Mouse (Mus musculus) limb, embryonic 14.5 days (tissue): ENCODE data around the gene Lrrc10. TPM values are rescaled to one million over a fixed set of nuclear protein-coding genes. Genes with fewer than 3 reads are reported as not detected.
A peak's percentile ranks its signal among the peaks of the same experiment; 100 is the strongest.
"Not testable (repeated sequence)": the region's sequence is repeated elsewhere in the genome, so short reads cannot be mapped to it uniquely, and the experiment has no call there.

Experiments
- ATAC-seq: fragments of 200-750 bp; cut with Nextera tagmentation; 2 replicates; pipeline ENCODE4 v1.8.0; 2017; ENCODE audit warnings: low read depth, moderate number of reproducible peaks, moderate TSS enrichment; ENCODE audit not compliant: low FRiP score
- DNase-seq: peaks from one replicate; pipeline ENCODE4 v3.0.0-alpha.2; 2015; ENCODE audit warnings: low spot score
- H3K27ac ChIP-seq: fragments of 300-500 bp; sonication (generic); replicated peaks from 2 replicates; pipeline ENCODE4 v1.5.1; 2014; ENCODE audit warnings: low read depth, mild to moderate bottlenecking, low read length, moderate library complexity, mixed read lengths
- H3K27me3 ChIP-seq: fragments of 300-500 bp; sonication (generic); 2 replicates; pipeline ENCODE4 v1.6.1; 2014; ENCODE audit warnings: low read length, mixed read lengths; ENCODE audit not compliant: control insufficient read depth, insufficient read depth
- H3K36me3 ChIP-seq: fragments of 300-500 bp; sonication (generic); 2 replicates; pipeline ENCODE4 v1.6.1; 2014; ENCODE audit warnings: mild to moderate bottlenecking, low read length, moderate library complexity, mixed read lengths; ENCODE audit not compliant: control insufficient read depth, insufficient read depth
- H3K4me1 ChIP-seq: fragments of 300-500 bp; sonication (generic); 2 replicates; pipeline ENCODE4 v1.6.1; 2014; ENCODE audit warnings: antibody characterized with exemption, low read length, mixed read lengths; ENCODE audit not compliant: control insufficient read depth, insufficient read depth
- H3K4me2 ChIP-seq: fragments of 300-500 bp; sonication (generic); replicated peaks from 2 replicates; pipeline ENCODE4 v1.6.1; 2014; ENCODE audit warnings: low read depth, mild to moderate bottlenecking, low read length, moderate library complexity; ENCODE audit not compliant: severe bottlenecking
- H3K4me3 ChIP-seq: fragments of 300-500 bp; sonication (generic); replicated peaks from 2 replicates; pipeline ENCODE4 v1.5.1; 2014; ENCODE audit warnings: low read length
- H3K9ac ChIP-seq: fragments of 300-500 bp; sonication (generic); 2 replicates; pipeline ENCODE4 v1.6.1; 2014; ENCODE audit warnings: mild to moderate bottlenecking, low read depth, low read length, moderate library complexity; ENCODE audit not compliant: severe bottlenecking
- H3K9me3 ChIP-seq: fragments of 300-500 bp; sonication (generic); 2 replicates; pipeline ENCODE4 v1.6.1; 2016; ENCODE audit warnings: low read length; ENCODE audit not compliant: control insufficient read depth
- POLR2A ChIP-seq: fragments of 200-500 bp; IDR thresholded peaks from 2 replicates; pipeline ENCODE4 v1.8.0; 2012; ENCODE audit warnings: inconsistent platforms, mild to moderate bottlenecking, moderate library complexity, borderline replicate concordance; ENCODE audit not compliant: insufficient read depth, insufficient read length; ENCODE audit errors: extremely low read depth
- WGBS: fragments of 180-500 bp; shearing (Covaris S2); extraction: QIAGEN DNeasy Blood & Tissue Kit; methylation state at CpG from one replicate; pipeline ENCODE4 v1.1.7; 2014; 5-methylcytosine and 5-hydroxymethylcytosine counted together
- polyA plus RNA-seq, 2 experiments: library from polyadenylated mRNA; depleted of rRNA in 1 of 2; stranded (reverse) in 1 of 2; unstranded in 1 of 2; fragments of >200 nt; fragmentation: Nextera tagmentation in 1 of 2; extraction: Ambion mirVana in 1 of 2; gene quantifications; 2 replicates each; pipeline versions ENCODE4 v1.2.1 to v1.2.3; 2012 to 2014

Lrrc10 gene
- polyA plus RNA-seq, 2 experiments, result 0.09 TPM; not detected in 1

- Histone ChIP-seq H3K4me3 (no peak overlapping the region), H3K9me3 (no peaks in the 10 kb centered on the region), H3K9ac (no peak overlapping the region), H3K27me3 (no peaks in the 10 kb centered on the region), H3K4me2 (no peak overlapping the region), H3K36me3 (no peaks in the 10 kb centered on the region), H3K27ac (no peak overlapping the region), H3K4me1 (peaks cover 4% of the 10 kb centered on the region; the same call in 1 of the 2 replicates)
- no peak for TF ChIP-seq POLR2A
- 84% methylated on average over 5 of the region's 5 CpGs for WGBS
- DNase-seq (no peak), ATAC-seq (no peak)
Measured at GRCm38 (mm10) chr10:117014565-117014964, 30.6 kb upstream of the Lrrc10 start.

- no peak overlapping the region for H3K9ac ChIP-seq
- no peak overlapping the region for H3K4me3 ChIP-seq
- no peak overlapping the region for H3K4me2 ChIP-seq
- 56% methylated on average over 7 of the region's 7 CpGs for WGBS
- no peaks in the 10 kb centered on the region for H3K9me3 ChIP-seq
- TF ChIP-seq POLR2A, result no peak
- ATAC-seq (no peak), DNase-seq (no peak)
- H3K36me3 ChIP-seq, result no peaks in the 10 kb centered on the region
- H3K4me1 ChIP-seq, result peaks cover 12% of the 10 kb centered on the region
- H3K27ac ChIP-seq, result no peak overlapping the region
- no peaks in the 10 kb centered on the region for H3K27me3 ChIP-seq
Measured at GRCm38 (mm10) chr10:117018281-117018840, 26.8 kb upstream of the Lrrc10 start.

GRCm38 (mm10) chr10:117021020-117021754 lies 24.0 kb upstream of the Lrrc10 start:
- peaks cover 10% of the 10 kb centered on the region for H3K4me1 ChIP-seq
- H3K27ac ChIP-seq, result no peak overlapping the region
- 20% methylated on average over 21 of the region's 21 CpGs for WGBS
- no peaks in the 10 kb centered on the region for H3K9me3 ChIP-seq
- H3K27me3 ChIP-seq, result no peaks in the 10 kb centered on the region
- no peak for TF ChIP-seq POLR2A
- no peaks in the 10 kb centered on the region for H3K36me3 ChIP-seq
- DNase-seq, result peak; percentile 49
- H3K9ac ChIP-seq, result no peak overlapping the region
- ATAC-seq, result peak; percentile 80
- H3K4me3 ChIP-seq, result no peak overlapping the region
- H3K4me2 ChIP-seq, result no peak overlapping the region

- WGBS, result 58% methylated on average over 16 of the region's 16 CpGs
- DNase-seq (peak; percentile 25), ATAC-seq (no peak)
- Histone ChIP-seq H3K36me3 (no peaks in the 10 kb centered on the region), H3K4me3 (no peak overlapping the region; the same call in 1 of the 2 replicates), H3K9me3 (no peaks in the 10 kb centered on the region), H3K9ac (no peak overlapping the region), H3K27me3 (no peaks in the 10 kb centered on the region), H3K27ac (no peak overlapping the region), H3K4me1 (peaks cover 10% of the 10 kb centered on the region), H3K4me2 (peak overlapping the region; percentile 33)
- no peak for TF ChIP-seq POLR2A
Measured at GRCm38 (mm10) chr10:117023693-117024092, 21.4 kb upstream of the Lrrc10 start.

- H3K9ac ChIP-seq, H3K27me3 ChIP-seq, H3K36me3 ChIP-seq, H3K4me1 ChIP-seq, H3K4me2 ChIP-seq, H3K4me3 ChIP-seq, DNase-seq, ATAC-seq, H3K27ac ChIP-seq, H3K9me3 ChIP-seq: not testable (repeated sequence)
Measured at GRCm38 (mm10) chr10:117025776-117026175, 19.4 kb upstream of the Lrrc10 start.
